Mouse (Mus musculus) testis, adult 2 months (tissue): ENCODE data around the gene Sdr9c7. TPM values are rescaled to one million over a fixed set of nuclear protein-coding genes. Genes with fewer than 3 reads are reported as not detected.

Experiments
- H3K27ac ChIP-seq: fragments of 200-500 bp; 2 replicates; pipeline ENCODE4 v1.5.1; 2012; ENCODE audit warnings: low read depth, low read length; ENCODE audit not compliant: control insufficient read depth, insufficient read depth
- H3K27me3 ChIP-seq: fragments of 200-500 bp; 2 replicates; pipeline ENCODE4 v1.6.1; 2012; ENCODE audit warnings: mild to moderate bottlenecking, low read length, moderate library complexity; ENCODE audit not compliant: control insufficient read depth, insufficient read depth
- H3K36me3 ChIP-seq: fragments of 200-500 bp; 2 replicates; pipeline ENCODE4 v1.6.1; 2012; ENCODE audit warnings: mild to moderate bottlenecking, low read length; ENCODE audit not compliant: control insufficient read depth, insufficient read depth
- H3K4me1 ChIP-seq: fragments of 200-500 bp; 2 replicates; pipeline ENCODE4 v1.6.1; 2012; ENCODE audit warnings: low read length; ENCODE audit not compliant: control insufficient read depth, insufficient read depth
- H3K4me3 ChIP-seq: fragments of 200-500 bp; 2 replicates; pipeline ENCODE4 v1.5.1; 2012; ENCODE audit warnings: low read depth, mild to moderate bottlenecking, low read length, moderate library complexity, mixed read lengths; ENCODE audit not compliant: control insufficient read depth
- CTCF ChIP-seq: fragments of 200-500 bp; IDR thresholded peaks from 2 replicates; pipeline ENCODE4 v1.5.1; 2012; ENCODE audit warnings: low read depth, mild to moderate bottlenecking, inconsistent platforms, low read length, moderate library complexity; ENCODE audit not compliant: control insufficient read depth, insufficient read depth, insufficient replicate concordance
- POLR2A ChIP-seq: fragments of 200-500 bp; IDR thresholded peaks from 2 replicates; pipeline ENCODE4 v1.6.1; 2012; ENCODE audit warnings: low read depth, mild to moderate bottlenecking, inconsistent platforms, low read length, moderate library complexity; ENCODE audit not compliant: control insufficient read depth
- polyA plus RNA-seq: library from polyadenylated mRNA; depleted of rRNA; stranded (reverse); fragments of >200 nt; gene quantifications from 2 replicates; pipeline ENCODE4 v1.2.3, GENCODE M21; 2012; rRNA removed

Sdr9c7 gene
- polyA plus RNA-seq, result 0.38 and 0.49 TPM in 2 replicates

GRCm38 (mm10) chr10:127898218-127898617 is at the start of gene Sdr9c7:
Gene Sdr9c7 (plus strand): TSS chr10:127898518.
- Histone ChIP-seq H3K4me1 (peaks cover 2% of the 10 kb centered on the region; the same call in 1 of the 2 replicates), H3K27me3 (no peaks in the 10 kb centered on the region), H3K4me3 (no peak within 1 kb of the TSS), H3K27ac (no peak within 1 kb of the TSS), H3K36me3 (no peaks in the 10 kb centered on the region)
- TF ChIP-seq POLR2A (no peak), CTCF (no peak)

GRCm38 (mm10) chr10:127849628-127850027 is 48.7 kb upstream of the Sdr9c7 start, which contains the start of gene Rdh19:
Gene Rdh19 (plus strand): TSS chr10:127849928.
- no peaks in the 10 kb centered on the region for H3K27me3 ChIP-seq
- no peaks in the 10 kb centered on the region for H3K36me3 ChIP-seq
- TF ChIP-seq POLR2A, result no peak
- no peak for TF ChIP-seq CTCF
- H3K27ac ChIP-seq, result no peak within 1 kb of the TSS
- H3K4me1 ChIP-seq, result no peaks in the 10 kb centered on the region
- no peak within 1 kb of the TSS for H3K4me3 ChIP-seq

GRCm38 (mm10) chr10:127856376-127856775 is 41.9 kb upstream of the Sdr9c7 start:
- no peak overlapping the region for H3K27ac ChIP-seq
- no peak overlapping the region for H3K4me3 ChIP-seq
- no peak for TF ChIP-seq CTCF
- TF ChIP-seq POLR2A, result no peak

GRCm38 (mm10) chr10:127864931-127865330 is 33.4 kb upstream of the Sdr9c7 start:
- no peak for TF ChIP-seq CTCF
- TF ChIP-seq POLR2A, result no peak
- Histone ChIP-seq H3K36me3 (no peaks in the 10 kb centered on the region), H3K27ac (no peak overlapping the region), H3K4me3 (no peak overlapping the region), H3K4me1 (no peaks in the 10 kb centered on the region), H3K27me3 (no peaks in the 10 kb centered on the region)

More at GRCm38 (mm10) chr10:127856376-127856775, 41.9 kb upstream of the Sdr9c7 start:
- Histone ChIP-seq H3K4me1 (no peaks in the 10 kb centered on the region), H3K36me3 (no peaks in the 10 kb centered on the region), H3K27me3 (no peaks in the 10 kb centered on the region)

GRCm38 (mm10) chr10:127866232-127866631 is 32.1 kb upstream of the Sdr9c7 start, which contains the start of gene Rdh16f2:
Gene Rdh16f2 (plus strand): TSS chr10:127866474.
- Histone ChIP-seq H3K4me3 (no peak within 1 kb of the TSS), H3K4me1 (no peaks in the 10 kb centered on the region), H3K27me3 (no peaks in the 10 kb centered on the region), H3K27ac (no peak within 1 kb of the TSS), H3K36me3 (no peaks in the 10 kb centered on the region)
- TF ChIP-seq POLR2A (no peak), CTCF (no peak)

GRCm38 (mm10) chr10:127872484-127872883 is 25.8 kb upstream of the Sdr9c7 start:
- Histone ChIP-seq H3K4me3 (no peak overlapping the region), H3K36me3 (no peaks in the 10 kb centered on the region), H3K4me1 (no peaks in the 10 kb centered on the region), H3K27ac (no peak overlapping the region), H3K27me3 (no peaks in the 10 kb centered on the region)
- no peak for TF ChIP-seq CTCF
- TF ChIP-seq POLR2A, result no peak

- no peak for TF ChIP-seq CTCF
- TF ChIP-seq POLR2A, result no peak
- H3K4me1 ChIP-seq, result no peaks in the 10 kb centered on the region
- no peaks in the 10 kb centered on the region for H3K27me3 ChIP-seq
- no peak overlapping the region for H3K4me3 ChIP-seq
- no peak overlapping the region for H3K27ac ChIP-seq
- no peaks in the 10 kb centered on the region for H3K36me3 ChIP-seq
Observed at GRCm38 (mm10) chr10:127877681-127878080, 20.6 kb upstream of the Sdr9c7 start.
